Mouse (Mus musculus): ENCODE data around the gene Nans.
A peak's percentile ranks its signal among the peaks of the same experiment; 100 is the strongest.

The Nans gene

GRCm38 (mm10) chr4:46489028-46489925 lies at the start of gene Nans:
Nans (plus strand) TSS chr4:46489248.
- DNase-seq (ENCODE audit: extremely low spot score, low read depth, low spot score), result peak; percentile 56

GRCm38 (mm10) chr4:46442501-46442900 lies 46.5 kb upstream of the Nans start:
- no peak for DNase-seq (ENCODE audit: extremely low spot score, low read depth, low spot score)

GRCm38 (mm10) chr4:46445237-46445945 lies 43.7 kb upstream of the Nans start:
- DNase-seq (ENCODE audit: extremely low spot score, low read depth, low spot score), result no peak

GRCm38 (mm10) chr4:46447461-46447860 lies 41.6 kb upstream of the Nans start:
- no peak for DNase-seq (ENCODE audit: extremely low spot score, low read depth, low spot score)

GRCm38 (mm10) chr4:46448886-46449285 lies 40.2 kb upstream of the Nans start:
- DNase-seq (ENCODE audit: extremely low spot score, low read depth, low spot score), result no peak

- no peak for DNase-seq (ENCODE audit: extremely low spot score, low read depth, low spot score)
These were observed 39.0 kb upstream of the Nans start for GRCm38 (mm10) chr4:46450020-46450518.

GRCm38 (mm10) chr4:46450519-46451131 lies 38.4 kb upstream of the Nans start, which contains the start of gene Anp32b:
Anp32b (plus strand) TSS chr4:46450902.
- peak; percentile 41 for DNase-seq (ENCODE audit: extremely low spot score, low read depth, low spot score)

- DNase-seq (ENCODE audit: extremely low spot score, low read depth, low spot score), result no peak
These were observed 37.7 kb upstream of the Nans start for GRCm38 (mm10) chr4:46451240-46451757.

GRCm38 (mm10) chr4:46451758-46452480 lies 37.1 kb upstream of the Nans start:
- no peak for DNase-seq (ENCODE audit: extremely low spot score, low read depth, low spot score)

GRCm38 (mm10) chr4:46452481-46452850 lies 36.6 kb upstream of the Nans start:
- peak; percentile 56 for DNase-seq (ENCODE audit: extremely low spot score, low read depth, low spot score)

- no peak for DNase-seq (ENCODE audit: extremely low spot score, low read depth, low spot score)
These were observed 36.0 kb upstream of the Nans start for GRCm38 (mm10) chr4:46452855-46453719.

- DNase-seq (ENCODE audit: extremely low spot score, low read depth, low spot score), result no peak
These were observed 34.8 kb upstream of the Nans start for GRCm38 (mm10) chr4:46454097-46454864.

- no peak for DNase-seq (ENCODE audit: extremely low spot score, low read depth, low spot score)
These were observed 32.3 kb upstream of the Nans start for GRCm38 (mm10) chr4:46456762-46457161.

- DNase-seq (ENCODE audit: extremely low spot score, low read depth, low spot score), result no peak
These were observed 31.9 kb upstream of the Nans start for GRCm38 (mm10) chr4:46457186-46457585.

- no peak for DNase-seq (ENCODE audit: extremely low spot score, low read depth, low spot score)
These were observed 30.6 kb upstream of the Nans start for GRCm38 (mm10) chr4:46458411-46458810.

- no peak for DNase-seq (ENCODE audit: extremely low spot score, low read depth, low spot score)
These were observed 25.8 kb upstream of the Nans start for GRCm38 (mm10) chr4:46463130-46463830.

GRCm38 (mm10) chr4:46465740-46466139 lies 23.3 kb upstream of the Nans start:
- no peak for DNase-seq (ENCODE audit: extremely low spot score, low read depth, low spot score)

- no peak for DNase-seq (ENCODE audit: extremely low spot score, low read depth, low spot score)
These were observed 13.9 kb upstream of the Nans start for GRCm38 (mm10) chr4:46475101-46475500.

Measured in hindlimb bud, embryonic 11.5 days (tissue).